In the genomic region with DNA sequence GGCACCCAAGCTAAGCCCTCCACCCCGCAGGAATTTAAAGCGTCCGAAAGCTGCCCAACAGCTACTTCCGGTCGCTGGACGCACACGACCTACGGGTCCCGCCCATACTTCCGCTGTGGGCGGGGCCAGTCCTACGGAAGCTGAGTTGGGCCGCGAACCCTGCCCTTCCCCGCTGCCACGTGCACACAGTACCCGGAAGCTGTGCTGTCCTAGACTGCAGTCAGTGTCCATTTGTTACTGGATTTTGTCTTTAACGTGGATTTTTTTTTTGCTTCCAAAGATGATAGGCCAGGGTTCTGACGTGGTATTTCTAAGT, we compare ENCODE assay signal across 8 mouse cellular contexts. TPM values are rescaled to one million over a fixed set of nuclear protein-coding genes. Genes with fewer than 3 reads are reported as not detected.
DNase-seq lines count a peak whose midpoint lies in the region; ATAC-seq lines count a peak whose summit lies in the region.

A gene (minus strand): TSS at position 79 of the 316 bp plus-strand sequence.

- ATAC-seq in intestine, embryonic 14.5 days (replicated peaks; ENCODE audit: low FRiP score, low TSS enrichment, low read depth), result peak; percentile 99

- H3K9me3 ChIP-seq in intestine, embryonic 14.5 days (ENCODE audit: control insufficient read depth, low read length), result no peaks in the 10 kb centered on the region

- no peaks in the 10 kb centered on the region for H3K27me3 ChIP-seq in intestine, embryonic 14.5 days (replicated peaks; ENCODE audit: control insufficient read depth, insufficient read depth, low read length)

- H3K36me3 ChIP-seq in intestine, embryonic 14.5 days (ENCODE audit: control insufficient read depth, insufficient read depth, low read length), result peaks cover 25% of the 10 kb centered on the region

- H3K4me1 ChIP-seq in intestine, embryonic 14.5 days (replicated peaks; ENCODE audit: control insufficient read depth, insufficient read depth, low read length), result peaks cover 9% of the 10 kb centered on the region

- intact Hi-C loops in left cerebral cortex, postnatal 14 days (cut with DNase I), result no loop called here

- H3K4me2 ChIP-seq in intestine, embryonic 14.5 days (ENCODE audit: low read length), result peak within 1 kb of the TSS; percentile 78

- WGBS in intestine, embryonic 14.5 days, result under 1% methylated on average over 19 of the region's 19 CpGs

- H3K4me3 ChIP-seq in intestine, embryonic 14.5 days (ENCODE audit: low read depth, low read length), result peak within 1 kb of the TSS; percentile 86

- DNase-seq in adrenal gland, adult (ENCODE audit: inconsistent age in 2 of 2, low spot score in 1 of 2), result peak; percentile 94 to 97
- peak; percentile 98 for DNase-seq in embryo, embryonic 10.5 days (ENCODE audit: low spot score)
- peak; percentile 92 for DNase-seq in gastrocnemius, postnatal 25 days
- DNase-seq in intestine, embryonic 14.5 days (ENCODE audit: low spot score), result peak; percentile 95
- peak; percentile 94 to 95 for DNase-seq in left cerebral cortex, postnatal 14 days (ENCODE audit: low spot score in 2 of 2)
- peak; percentile 98 for DNase-seq in mesoderm, embryonic 11.5 days (ENCODE audit: low read depth, low spot score)
- peak; percentile 91 to 92 for DNase-seq in right cerebral cortex, postnatal 36 days (ENCODE audit: low spot score in 2 of 2)
- peak; percentile 93 for DNase-seq in yolk sac, embryonic 10.5 days (ENCODE audit: low spot score)

- H3K9ac ChIP-seq in intestine, embryonic 14.5 days (ENCODE audit: low read length), result peak within 1 kb of the TSS; percentile 69

- H3K27ac ChIP-seq in intestine, embryonic 14.5 days (ENCODE audit: low read depth), result peak within 1 kb of the TSS; percentile 92

RNA-seq across cellular contexts. Expression of the gene that starts here (rescaled TPM):
- total RNA-seq in gastrocnemius, postnatal 25 days (2021), result 10 to 100 TPM; 11.2 to 13.5 TPM
- polyA plus RNA-seq in intestine, embryonic 14.5 days (2014; fragmentation: Nextera tagmentation; extraction: Ambion mirVana), result 79.3 and 87.3 TPM in 2 replicates
- total RNA-seq in left cerebral cortex, postnatal 14 days (2021), result 10 to 100 TPM; 32.2 to 34.8 TPM

Comparison
In these comparisons a context has a peak if more than half of its experiments do, and no peak if none do; other contexts are left out.
1. Peak in every context shown above with its lines: DNase-seq, ATAC-seq, H3K4me3 ChIP-seq and H3K27ac ChIP-seq.